Mouse (Mus musculus) right cerebral cortex, postnatal 4 days (tissue): ENCODE results near the gene Marveld3.
A peak's percentile ranks its signal among the peaks of the same experiment; 100 is the strongest.

Source experiments
- DNase-seq: peaks from one replicate; pipeline ENCODE4 v3.0.0-alpha.2; 2022

Gene Marveld3

DNA sequence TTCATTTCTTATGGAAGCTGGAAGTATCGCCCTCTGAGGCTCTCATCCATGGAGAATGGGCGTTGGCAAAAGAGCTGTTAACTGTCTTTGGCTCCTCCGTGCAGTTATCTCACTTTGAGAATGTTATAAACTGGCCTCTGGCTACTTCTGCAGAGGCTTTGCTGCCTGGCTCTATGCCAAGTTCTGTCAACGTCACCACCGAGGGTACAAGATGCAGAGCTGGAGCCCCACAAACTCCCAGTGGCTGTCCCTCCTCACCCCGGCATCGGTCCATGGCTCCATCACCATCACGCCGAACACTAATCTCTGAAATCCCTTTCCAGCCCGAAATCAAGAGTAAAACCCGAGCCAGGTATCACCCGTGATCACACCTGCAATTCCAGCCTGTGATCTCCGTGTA lies 1.4 kb upstream of the Marveld3 start:
- DNase-seq: no peak

GRCm38 (mm10) chr8:109962896-109963295 lies 893 bp upstream of the Marveld3 start:
- DNase-seq: no peak

DNA sequence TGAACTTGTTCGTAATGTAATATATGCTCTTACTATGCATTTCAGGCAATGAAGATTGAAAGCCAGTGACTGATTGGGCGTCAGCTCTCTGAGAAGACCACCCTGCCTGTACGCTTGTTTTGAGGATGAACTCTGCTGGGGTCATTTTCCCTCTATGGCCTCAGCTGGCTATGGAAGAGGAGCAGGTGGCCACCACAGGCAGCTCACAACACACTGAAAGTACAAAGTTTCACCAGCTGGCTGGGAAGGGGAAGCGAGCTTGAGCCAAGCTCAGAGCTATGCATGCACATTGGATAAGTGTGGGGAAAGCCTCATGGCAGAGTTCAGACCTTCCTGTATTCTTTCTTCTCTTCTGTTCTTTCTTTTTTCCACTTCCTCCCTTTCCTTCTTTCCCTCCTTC lies 2.9 kb downstream of the Marveld3 start:
- no peak for DNase-seq

DNA sequence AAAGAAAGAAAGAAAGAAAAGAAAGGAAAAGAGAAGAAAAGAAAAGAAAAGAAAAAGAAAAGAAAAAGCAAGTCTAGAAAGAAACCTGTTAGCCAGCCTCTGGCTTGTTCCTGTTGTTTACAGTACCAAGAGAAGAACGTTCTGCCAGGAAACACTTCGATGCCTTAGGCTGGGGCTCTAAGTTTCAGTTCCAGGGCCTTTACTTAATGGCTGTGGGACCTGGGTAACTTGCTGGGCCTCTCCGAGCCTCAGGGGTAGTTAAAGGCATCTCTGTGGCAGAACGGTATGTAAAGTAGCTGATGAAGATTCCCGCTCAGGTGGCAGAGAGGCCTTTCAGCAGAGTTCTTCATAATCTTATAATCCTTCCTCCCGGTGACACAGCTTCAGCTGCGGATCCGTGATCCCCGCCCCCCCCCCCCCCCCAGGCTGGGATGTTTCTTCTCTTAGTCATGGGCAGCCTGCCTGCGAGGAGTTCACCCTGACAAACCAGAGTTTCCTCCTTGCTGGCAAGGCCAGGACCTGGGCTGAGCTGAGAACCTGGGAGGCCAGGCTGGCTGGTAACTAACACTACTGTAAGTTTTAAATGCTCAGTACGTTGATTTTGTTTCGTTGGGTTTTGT lies 3.9 kb downstream of the Marveld3 start:
- DNase-seq: no peak

DNA sequence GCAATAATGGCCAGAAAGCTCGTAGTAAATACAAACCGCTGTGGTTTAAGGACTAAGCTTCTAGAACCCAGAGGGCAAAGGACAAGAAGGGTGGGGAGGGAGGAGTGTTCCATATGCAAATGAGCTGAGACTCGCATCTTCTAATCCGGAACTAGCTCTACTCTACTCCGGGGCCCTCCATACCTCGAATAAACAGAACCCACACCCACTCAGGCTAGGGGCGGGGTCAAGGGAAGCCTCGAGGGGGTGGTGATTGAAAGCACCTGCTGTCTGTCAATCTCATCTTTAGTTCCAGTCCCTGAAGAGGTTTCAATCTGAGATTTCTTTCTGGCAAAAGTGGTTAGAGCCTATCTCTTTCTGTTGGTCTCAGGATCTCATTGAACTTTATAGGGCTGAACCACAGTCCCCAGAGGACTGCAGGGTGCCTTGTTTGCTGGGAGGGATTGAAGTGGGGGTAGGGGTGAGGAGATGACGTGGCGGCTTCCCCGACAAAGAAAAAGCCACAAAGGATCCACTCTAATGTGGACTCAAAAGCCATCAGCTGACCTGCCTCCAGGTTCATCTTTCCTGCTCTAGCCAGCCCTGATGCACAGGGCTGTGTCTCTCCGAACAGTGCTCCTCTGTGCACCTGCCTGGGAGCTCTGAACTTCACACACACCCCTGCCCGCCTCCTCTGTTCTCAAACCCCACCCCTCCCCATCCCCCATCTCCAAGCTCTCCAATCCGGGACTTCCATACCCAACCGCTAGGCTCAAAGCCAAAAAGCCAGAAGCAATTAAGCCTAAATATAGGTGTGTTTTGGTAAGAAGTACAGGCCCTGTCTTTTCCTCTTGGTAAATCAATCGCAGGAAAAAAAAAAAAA lies 4.6 kb downstream of the Marveld3 start:
- no peak for DNase-seq

- DNase-seq: peak; percentile 35
These were observed 7.5 kb downstream of the Marveld3 start for GRCm38 (mm10) chr8:109954486-109954948.

DNA sequence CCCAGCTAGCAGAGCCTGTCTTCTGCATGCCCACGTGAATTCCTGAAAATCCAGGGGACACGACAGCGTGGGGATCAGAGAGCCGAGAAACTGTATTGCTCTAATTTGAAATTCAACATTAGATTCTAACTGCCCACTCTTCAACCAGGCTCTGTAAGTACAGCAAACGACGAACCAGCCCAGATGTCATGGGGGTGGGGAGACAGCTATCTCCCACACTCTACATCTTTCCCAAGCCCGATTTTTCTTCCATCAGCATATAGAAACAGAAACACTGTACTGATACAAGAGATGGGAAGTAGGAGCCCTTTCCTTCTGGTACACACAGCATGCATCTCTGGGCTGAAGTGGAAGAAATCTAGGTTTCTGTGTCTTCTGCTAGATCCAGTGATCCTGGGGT lies 9.8 kb downstream of the Marveld3 start:
- no peak for DNase-seq

- no peak for DNase-seq
These were observed 13.8 kb downstream of the Marveld3 start for GRCm38 (mm10) chr8:109948285-109948564.

DNA sequence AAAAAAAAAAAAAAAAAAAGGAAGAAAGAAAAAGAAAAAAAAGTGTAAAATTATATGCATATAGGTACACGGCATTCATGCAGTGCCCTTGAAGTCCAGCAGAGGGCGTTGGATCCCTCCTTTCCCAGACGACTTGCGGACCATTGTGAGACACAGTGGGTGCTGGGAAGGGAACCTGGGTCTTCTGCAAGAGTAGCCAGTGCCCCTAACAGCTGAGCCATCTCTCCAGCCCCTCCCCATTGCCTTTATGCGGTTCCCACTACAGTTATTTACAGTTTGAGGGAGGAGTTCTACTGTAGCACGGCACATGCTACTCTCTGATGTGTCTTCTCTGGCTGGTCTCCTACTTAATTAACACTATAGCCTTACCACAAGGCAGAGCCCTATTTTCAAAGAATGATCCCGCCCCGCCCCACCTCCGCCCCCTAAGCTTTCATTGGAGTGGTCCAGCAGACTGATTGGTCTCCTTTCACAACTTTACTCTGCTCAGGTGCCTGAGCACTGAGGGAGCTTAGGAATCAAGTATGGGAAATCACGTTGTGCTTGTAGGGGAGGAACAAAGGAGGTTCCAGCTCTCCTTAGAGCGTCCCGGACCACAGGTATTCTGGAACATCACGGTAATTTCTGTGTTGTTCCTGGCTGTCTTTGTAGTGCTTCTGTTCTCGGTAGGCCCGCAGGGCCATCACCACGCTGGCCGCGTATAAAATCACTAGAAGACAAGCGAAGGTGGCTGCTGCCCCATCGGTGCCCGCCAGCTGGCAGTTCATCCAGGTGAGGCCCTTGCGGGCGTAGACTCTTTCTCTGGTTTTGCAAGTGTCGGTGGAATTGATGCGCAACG lies 14.3 kb downstream of the Marveld3 start:
- peak; percentile 68 for DNase-seq

- DNase-seq: no peak
These were observed 15.7 kb downstream of the Marveld3 start for GRCm38 (mm10) chr8:109946272-109946671.

GRCm38 (mm10) chr8:109945694-109946093 lies 16.3 kb downstream of the Marveld3 start:
- DNase-seq: no peak

DNA sequence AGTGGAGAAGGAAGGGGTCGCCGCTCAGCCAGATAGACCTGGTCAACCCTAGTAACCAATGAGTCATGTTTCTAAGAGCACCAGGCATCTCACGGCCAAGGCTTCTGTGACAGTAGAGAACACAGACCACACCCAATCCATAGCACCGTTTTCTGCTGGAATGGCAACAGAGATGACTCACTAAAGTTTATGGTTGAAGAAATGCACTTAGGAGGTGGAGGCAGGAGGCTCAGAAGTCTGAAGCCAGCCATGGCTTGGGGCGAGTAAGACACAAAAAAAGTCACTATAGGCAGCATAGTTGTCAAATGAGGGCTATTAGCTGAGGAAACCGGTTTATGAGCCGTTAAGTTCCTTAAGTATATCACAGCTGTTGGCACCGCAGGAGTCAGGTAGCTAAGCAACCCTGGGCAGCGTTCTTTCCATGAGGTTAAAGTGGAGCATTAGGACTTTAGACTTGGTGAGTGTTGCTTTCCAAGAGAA lies 16.8 kb downstream of the Marveld3 start:
- no peak for DNase-seq

DNA sequence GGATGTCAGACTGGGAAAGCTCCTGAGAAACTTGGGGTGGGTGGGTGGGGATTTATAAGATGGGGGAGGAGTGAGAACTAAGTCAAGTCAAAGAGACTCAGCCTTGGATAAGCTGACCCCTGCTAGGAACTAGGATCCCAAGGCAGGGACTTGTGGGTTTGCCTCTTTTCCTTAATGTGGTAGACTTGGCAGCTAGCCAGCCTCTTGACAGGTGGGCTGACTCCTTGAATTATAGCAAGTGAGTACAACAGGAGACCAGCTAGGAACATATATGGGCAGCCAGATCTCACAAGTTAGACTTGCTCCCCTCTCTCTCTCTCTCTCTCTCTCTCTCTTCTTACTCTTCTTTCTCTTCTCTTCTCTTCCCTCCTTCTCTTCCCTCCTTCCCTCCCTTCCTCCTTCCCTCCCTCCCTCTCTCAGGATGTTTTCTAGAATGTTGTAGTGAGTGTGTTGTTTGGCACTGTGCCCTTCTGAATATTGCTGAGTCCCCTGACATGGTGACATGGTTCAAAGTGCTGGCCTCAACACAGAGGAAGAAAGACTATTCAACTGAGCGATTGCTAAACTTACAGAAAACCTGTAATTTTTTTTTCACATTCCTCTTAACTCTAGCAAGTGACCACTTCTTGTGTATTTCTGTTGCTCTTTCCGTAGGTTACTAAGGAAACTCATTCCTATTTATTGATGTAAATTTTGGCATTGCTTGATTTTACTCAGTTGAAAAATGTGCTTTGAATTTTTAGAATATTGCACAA lies 20.2 kb downstream of the Marveld3 start:
- peak; percentile 47 for DNase-seq

DNA sequence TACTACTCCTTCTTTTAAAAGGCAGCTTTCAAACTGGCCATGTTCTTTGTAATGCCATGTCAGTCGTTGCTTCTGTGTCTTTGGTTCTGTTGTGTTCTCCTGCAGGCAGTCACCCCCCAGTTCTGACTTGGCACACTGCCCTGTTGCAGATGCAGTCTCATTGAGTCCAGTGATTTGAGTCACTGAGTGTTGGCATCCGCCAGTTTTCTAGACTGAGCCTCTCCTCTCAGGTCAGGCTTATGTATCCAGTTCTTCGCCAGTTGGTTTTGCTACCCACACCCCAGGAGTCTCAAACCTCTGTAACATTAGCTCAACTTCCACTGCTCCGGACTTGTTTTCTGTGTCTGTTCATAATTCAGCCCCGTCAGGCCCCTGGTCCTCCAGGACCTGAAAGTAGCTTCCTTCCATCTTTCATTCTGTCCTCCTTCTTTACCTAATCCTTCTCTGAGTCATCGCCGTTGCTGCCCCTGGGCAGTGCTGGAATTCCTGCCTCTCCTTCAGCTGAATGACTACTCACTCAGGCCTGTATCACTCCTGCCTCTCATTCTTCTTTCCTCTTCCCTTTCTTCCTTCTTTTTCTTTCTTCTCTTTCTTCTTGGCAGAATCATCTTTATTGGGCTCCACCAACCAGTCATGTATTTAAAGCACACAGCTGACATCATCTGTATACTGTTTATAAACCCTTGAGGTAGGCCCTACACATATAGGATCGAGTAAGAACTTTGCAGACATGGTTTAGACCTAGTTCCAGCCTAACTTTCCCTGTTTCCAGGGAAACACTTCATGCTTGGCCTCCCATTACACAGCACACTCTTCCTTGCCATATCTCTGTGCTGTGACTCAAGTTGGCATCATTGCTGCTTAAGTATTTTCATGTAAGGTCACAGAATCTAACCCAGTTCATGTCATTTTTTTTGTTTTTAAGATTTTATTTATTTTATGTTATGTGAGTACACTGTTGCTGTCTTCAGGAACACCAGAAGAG lies 41.3 kb downstream of the Marveld3 start:
- DNase-seq: peak; percentile 44

DNA sequence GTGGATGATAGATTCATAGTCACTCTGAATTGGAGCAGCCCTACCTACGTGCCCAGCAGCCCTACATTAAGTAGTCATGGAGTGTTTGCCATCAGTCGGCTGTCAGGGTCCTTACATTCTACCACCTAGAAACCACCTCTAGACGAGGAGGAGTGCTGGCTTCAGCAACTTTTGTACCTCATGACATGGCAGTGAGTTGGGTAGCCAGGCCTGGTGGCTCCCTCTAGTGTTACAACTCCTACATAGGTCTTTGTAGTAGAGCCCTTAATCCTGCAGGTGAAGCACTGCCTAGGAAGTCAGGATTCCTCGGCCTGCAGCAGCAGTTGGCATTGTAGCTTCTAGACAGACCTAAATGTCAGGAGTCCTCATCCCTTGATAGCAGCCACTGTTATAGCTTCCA lies 44.7 kb downstream of the Marveld3 start:
- no peak for DNase-seq

- no peak for DNase-seq
These were observed 54.6 kb downstream of the Marveld3 start for GRCm38 (mm10) chr8:109907376-109907775.

DNA sequence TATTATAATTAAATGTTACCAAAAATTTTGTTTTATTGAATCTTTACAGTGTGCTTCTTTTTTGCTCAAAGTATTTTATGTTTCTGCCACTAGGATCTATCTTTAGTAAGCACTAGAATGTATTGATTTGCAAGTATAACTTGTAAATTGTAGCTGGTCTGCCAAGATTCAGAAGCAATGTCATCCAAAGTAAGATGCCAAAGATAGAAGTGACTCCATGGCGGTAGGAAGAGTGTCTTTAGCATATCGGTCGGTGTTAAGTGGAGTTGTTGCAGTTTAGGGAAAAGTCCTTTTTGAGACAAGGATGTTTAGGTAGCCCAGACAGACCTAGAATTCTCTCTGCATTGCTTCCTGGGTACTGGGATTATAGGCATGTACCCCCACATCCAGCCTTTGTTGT lies 55.1 kb downstream of the Marveld3 start:
- DNase-seq: no peak

DNA sequence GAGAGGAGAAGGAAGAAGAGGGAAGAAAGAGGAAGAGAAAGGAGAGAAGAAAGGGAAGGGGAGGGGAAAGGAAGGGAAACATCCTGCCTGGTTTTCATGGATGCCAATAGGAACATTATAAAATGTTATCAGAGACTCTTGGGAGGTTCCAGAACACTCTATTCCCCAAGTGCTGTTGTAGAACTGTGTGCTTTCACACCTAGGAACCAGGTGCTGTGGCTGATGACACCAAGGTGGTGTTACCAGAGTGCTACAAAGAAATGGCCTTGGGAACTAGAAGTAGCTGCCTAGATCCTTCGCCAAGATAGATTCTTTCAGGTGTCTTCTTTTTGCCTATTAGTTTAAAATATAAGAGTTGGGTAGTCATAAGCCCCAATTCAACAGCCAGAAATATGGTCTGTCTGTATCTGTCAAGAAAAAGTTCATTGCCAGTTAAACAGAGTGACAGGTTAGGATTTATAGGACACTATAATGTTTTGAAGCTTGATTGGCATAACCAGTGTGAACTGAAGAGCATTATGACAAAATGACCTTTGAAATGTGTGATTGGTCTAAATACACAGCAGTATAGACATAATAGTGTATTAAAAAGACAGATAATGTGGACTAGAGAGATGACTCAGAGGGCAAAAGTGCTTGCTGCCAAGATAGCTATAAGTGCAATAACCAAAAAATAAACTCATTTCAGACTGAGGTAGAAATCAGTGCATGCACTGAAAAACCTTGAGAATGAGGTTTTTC lies 56.9 kb downstream of the Marveld3 start:
- no peak for DNase-seq

DNA sequence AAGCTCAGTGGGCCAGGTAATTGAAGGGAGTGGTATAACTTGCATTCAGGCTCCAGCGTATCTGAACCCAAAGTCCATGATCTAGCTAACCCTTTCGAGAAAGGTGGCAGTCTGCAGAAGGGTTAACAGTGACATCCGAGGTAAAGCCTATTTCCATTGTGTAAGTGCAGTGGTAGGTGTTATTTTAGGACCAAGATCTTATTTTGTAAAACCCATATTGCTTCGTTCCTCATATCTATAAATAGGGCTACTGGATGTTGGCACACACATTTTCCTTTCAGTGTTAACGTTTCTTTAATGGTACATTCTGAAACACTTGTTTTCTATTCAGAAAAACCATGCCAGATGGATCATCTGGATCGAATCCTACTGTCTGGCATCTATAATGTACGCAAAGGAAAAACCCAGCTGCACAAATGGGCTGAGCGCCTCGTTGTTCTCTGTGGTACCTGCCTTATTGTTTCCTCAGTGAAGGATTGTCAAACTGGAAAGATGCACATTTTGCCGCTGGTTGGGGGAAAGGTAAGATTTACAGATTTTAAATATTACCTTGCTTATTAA lies 58.0 kb downstream of the Marveld3 start:
- peak; percentile 13 for DNase-seq

GRCm38 (mm10) chr8:109902379-109902778 lies 59.6 kb downstream of the Marveld3 start:
- no peak for DNase-seq
